8 mouse cellular contexts compared by ENCODE assay signal in genomic region chr5:117357478-117358247, GRCm38 (mm10). TPM values are rescaled to one million over a fixed set of nuclear protein-coding genes. Genes with fewer than 3 reads are reported as not detected.
DNase-seq lines count a peak whose midpoint lies in the region; ATAC-seq and TF ChIP-seq lines count a peak whose summit lies in the region.

No protein-coding gene starts in this region.

- H3K27me3 ChIP-seq in testis, adult 2 months (ENCODE audit: control insufficient read depth, insufficient read depth, low read length), result no peaks in the 10 kb centered on the region; the same call in 1 of the 2 replicates
- no peaks in the 10 kb centered on the region for H3K27me3 ChIP-seq in hindbrain, embryonic 13.5 days
- H3K27me3 ChIP-seq in liver, embryonic 15.5 days, result peaks cover 46% of the 10 kb centered on the region
- H3K27me3 ChIP-seq in neural tube, embryonic 14.5 days (ENCODE audit: control insufficient read depth, insufficient read depth, low read length), result no peaks in the 10 kb centered on the region

- no peaks in the 10 kb centered on the region for H3K9me3 ChIP-seq in hindbrain, embryonic 13.5 days
- H3K9me3 ChIP-seq in liver, embryonic 15.5 days (replicated peaks), result no peaks in the 10 kb centered on the region
- no peaks in the 10 kb centered on the region for H3K9me3 ChIP-seq in neural tube, embryonic 14.5 days (ENCODE audit: control insufficient read depth, low read length)

- H3K4me2 ChIP-seq in hindbrain, embryonic 13.5 days, result peak overlapping the region; percentile 88
- peak overlapping the region; percentile 94 for H3K4me2 ChIP-seq in liver, embryonic 15.5 days
- peak overlapping the region; percentile 66 for H3K4me2 ChIP-seq in neural tube, embryonic 14.5 days (ENCODE audit: low read depth, low read length)

- TF ChIP-seq CTCF in testis, adult 2 months (IDR thresholded peaks at IDR 0.05; ENCODE audit: control insufficient read depth, insufficient read depth, insufficient replicate concordance, low read depth, low read length), result no peak
- TF ChIP-seq CTCF in bone marrow macrophage, adult 2 months (IDR thresholded peaks at IDR 0.05; ENCODE audit: low read depth, low read length), result no peak

- peak overlapping the region; percentile 41 for H3K27ac ChIP-seq in testis, adult 2 months (ENCODE audit: control insufficient read depth, insufficient read depth, low read depth, low read length)
- H3K27ac ChIP-seq in bone marrow macrophage, adult 2 months (ENCODE audit: insufficient read depth, low read depth, low read length), result peak overlapping the region; percentile 71
- peak overlapping the region; percentile 96 for H3K27ac ChIP-seq in hindbrain, embryonic 13.5 days
- peak overlapping the region; percentile 82 for H3K27ac ChIP-seq in liver, embryonic 15.5 days (replicated peaks)
- peak overlapping the region; percentile 89 for H3K27ac ChIP-seq in neural tube, embryonic 14.5 days (ENCODE audit: low read depth, low read length)

- peak overlapping the region; percentile 99 for H3K9ac ChIP-seq in hindbrain, embryonic 13.5 days
- H3K9ac ChIP-seq in liver, embryonic 15.5 days, result peak overlapping the region; percentile 83
- H3K9ac ChIP-seq in neural tube, embryonic 14.5 days (replicated peaks; ENCODE audit: low read depth, low read length), result peak overlapping the region; percentile 95

- peak overlapping the region; percentile 85 for H3K4me3 ChIP-seq in testis, adult 2 months (ENCODE audit: control insufficient read depth, low read depth, low read length)
- H3K4me3 ChIP-seq in bone marrow macrophage, adult 2 months (ENCODE audit: insufficient read depth, low read length), result peak overlapping the region; percentile 94
- peak overlapping the region; percentile 98 for H3K4me3 ChIP-seq in hindbrain, embryonic 13.5 days
- peak overlapping the region; percentile 83 for H3K4me3 ChIP-seq in liver, embryonic 15.5 days (replicated peaks)
- peak overlapping the region; percentile 97 for H3K4me3 ChIP-seq in neural tube, embryonic 14.5 days (ENCODE audit: low read depth, low read length)

- peaks cover 22% of the 10 kb centered on the region for H3K4me1 ChIP-seq in testis, adult 2 months (ENCODE audit: control insufficient read depth, insufficient read depth, low read length)
- H3K4me1 ChIP-seq in bone marrow macrophage, adult 2 months (ENCODE audit: control insufficient read depth, insufficient read depth, low read length), result peaks cover 50% of the 10 kb centered on the region
- peaks cover 58% of the 10 kb centered on the region for H3K4me1 ChIP-seq in hindbrain, embryonic 13.5 days (replicated peaks)
- H3K4me1 ChIP-seq in liver, embryonic 15.5 days (replicated peaks), result peaks cover 58% of the 10 kb centered on the region
- peaks cover 25% of the 10 kb centered on the region for H3K4me1 ChIP-seq in neural tube, embryonic 14.5 days (ENCODE audit: control insufficient read depth, insufficient read depth, low read length)

- no peak for DNase-seq in testis, postnatal 10 days (ENCODE audit: low spot score)
- no peak for DNase-seq in left cerebral cortex, postnatal 25 days (ENCODE audit: low spot score in 2 of 2)

- peak; percentile 62 for ATAC-seq in erythroid progenitor cell, adult 5-6 weeks (replicated peaks; ENCODE audit: low FRiP score, poor library complexity, severe bottlenecking)
- peak; percentile 58 for ATAC-seq in hindbrain, embryonic 13.5 days (ENCODE audit: low FRiP score)
- peak; percentile 63 for ATAC-seq in liver, embryonic 15.5 days (ENCODE audit: insufficient read depth)
- ATAC-seq in neural tube, embryonic 14.5 days (ENCODE audit: low read depth), result peak; percentile 45

- H3K36me3 ChIP-seq in testis, adult 2 months (ENCODE audit: control insufficient read depth, insufficient read depth, low read length), result no peaks in the 10 kb centered on the region
- no peaks in the 10 kb centered on the region for H3K36me3 ChIP-seq in hindbrain, embryonic 13.5 days
- H3K36me3 ChIP-seq in liver, embryonic 15.5 days (replicated peaks), result no peaks in the 10 kb centered on the region
- no peaks in the 10 kb centered on the region for H3K36me3 ChIP-seq in neural tube, embryonic 14.5 days (ENCODE audit: control insufficient read depth, insufficient read depth, low read length)

- WGBS in hindbrain, embryonic 13.5 days, result under 1% methylated on average over 48 of the region's 49 CpGs
- WGBS in liver, embryonic 15.5 days (ENCODE audit: insufficient replicate concordance), result 1% methylated on average over 44 of the region's 49 CpGs
- WGBS in neural tube, embryonic 14.5 days, result under 1% methylated on average over 40 of the region's 49 CpGs

- intact Hi-C loops in left cerebral cortex, postnatal 25 days (cut with DNase I), result loop anchor here (1.0 to 5.0 kb wide), 2 partner anchors 55 to 137 kb away; partner anchors contain the start of gene Ksr2

- no peak for TF ChIP-seq POLR2A in testis, adult 2 months (IDR thresholded peaks at IDR 0.05; ENCODE audit: control insufficient read depth, low read depth, low read length)
- no peak for TF ChIP-seq POLR2A in bone marrow macrophage, adult 2 months (IDR thresholded peaks at IDR 0.05; ENCODE audit: borderline replicate concordance, low read depth, low read length)

RNA-seq across cellular contexts. Expression of gene Wsb2, which starts 0.6 kb away (rescaled TPM):
- 48.8 and 56.3 TPM in 2 replicates for polyA plus RNA-seq in testis, adult 2 months (2012; rRNA removed)
- 45.4 and 47.3 TPM in 2 replicates for polyA plus RNA-seq in bone marrow macrophage, adult 2 months (2012; ENCODE audit: insufficient read depth, insufficient read length, missing spikeins)
- 6.1 and 13.4 TPM in 2 replicates for total RNA-seq in erythroid progenitor cell, adult 5-6 weeks (2015; ENCODE audit: low replicate concordance)
- total RNA-seq in erythroid progenitor cell, adult 5-6 weeks (2017; ENCODE audit: low replicate concordance), result 3.8 and 7.7 TPM in 2 replicates
- 181 and 194 TPM in 2 replicates for polyA plus RNA-seq in hindbrain, embryonic 13.5 days (2015; fragmentation: Nextera tagmentation; extraction: Ambion mirVana)
- 26.4 and 30.0 TPM in 2 replicates for polyA plus RNA-seq in liver, embryonic 15.5 days (2015; fragmentation: Nextera tagmentation; extraction: Ambion mirVana)
- polyA plus RNA-seq in neural tube, embryonic 14.5 days (2014; fragmentation: Nextera tagmentation; extraction: Ambion mirVana), result 281 and 293 TPM in 2 replicates
- 100 to 1,000 TPM; 319 to 325 TPM for total RNA-seq in left cerebral cortex, postnatal 25 days (2021)

RNA-seq across cellular contexts. Expression of gene Rfc5, which starts 31.2 kb away (rescaled TPM):
- polyA plus RNA-seq in testis, adult 2 months (2012; rRNA removed), result 3.6 and 5.7 TPM in 2 replicates
- polyA plus RNA-seq in bone marrow macrophage, adult 2 months (2012; ENCODE audit: insufficient read depth, insufficient read length, missing spikeins), result 16.9 and 27.2 TPM in 2 replicates
- 26.4 and 28.8 TPM in 2 replicates for total RNA-seq in erythroid progenitor cell, adult 5-6 weeks (2015; ENCODE audit: low replicate concordance)
- total RNA-seq in erythroid progenitor cell, adult 5-6 weeks (2017; ENCODE audit: low replicate concordance), result 30.8 and 54.1 TPM in 2 replicates
- 33.7 and 37.5 TPM in 2 replicates for polyA plus RNA-seq in hindbrain, embryonic 13.5 days (2015; fragmentation: Nextera tagmentation; extraction: Ambion mirVana)
- 52.5 and 56.7 TPM in 2 replicates for polyA plus RNA-seq in liver, embryonic 15.5 days (2015; fragmentation: Nextera tagmentation; extraction: Ambion mirVana)
- 23.8 and 26.7 TPM in 2 replicates for polyA plus RNA-seq in neural tube, embryonic 14.5 days (2014; fragmentation: Nextera tagmentation; extraction: Ambion mirVana)
- 10 to 100 TPM; 20.4 to 24.7 TPM for total RNA-seq in left cerebral cortex, postnatal 25 days (2021)

RNA-seq across cellular contexts. Expression of gene Vsig10, which starts 38.8 kb away (rescaled TPM):
- 13.0 and 16.6 TPM in 2 replicates for polyA plus RNA-seq in testis, adult 2 months (2012; rRNA removed)
- polyA plus RNA-seq in bone marrow macrophage, adult 2 months (2012; ENCODE audit: insufficient read depth, insufficient read length, missing spikeins), result 1.4 and 2.3 TPM in 2 replicates
- total RNA-seq in erythroid progenitor cell, adult 5-6 weeks (2015; ENCODE audit: low replicate concordance), result not detected in 2 replicates
- total RNA-seq in erythroid progenitor cell, adult 5-6 weeks (2017; ENCODE audit: low replicate concordance), result 0.98 TPM in 1 of 2 replicates, not detected in the other
- polyA plus RNA-seq in hindbrain, embryonic 13.5 days (2015; fragmentation: Nextera tagmentation; extraction: Ambion mirVana), result 1.5 and 1.9 TPM in 2 replicates
- polyA plus RNA-seq in liver, embryonic 15.5 days (2015; fragmentation: Nextera tagmentation; extraction: Ambion mirVana), result 1.4 TPM in 2 replicates
- 1.1 and 1.2 TPM in 2 replicates for polyA plus RNA-seq in neural tube, embryonic 14.5 days (2014; fragmentation: Nextera tagmentation; extraction: Ambion mirVana)
- total RNA-seq in left cerebral cortex, postnatal 25 days (2021), result 1 to 10 TPM; 1.4 to 3.3 TPM

RNA-seq across cellular contexts. Expression of gene Ksr2, which starts 56.1 kb away (rescaled TPM):
- polyA plus RNA-seq in testis, adult 2 months (2012; rRNA removed), result 2.0 and 2.1 TPM in 2 replicates
- polyA plus RNA-seq in bone marrow macrophage, adult 2 months (2012; ENCODE audit: insufficient read depth, insufficient read length, missing spikeins), result 0.28 and 0.32 TPM in 2 replicates
- total RNA-seq in erythroid progenitor cell, adult 5-6 weeks (2015; ENCODE audit: low replicate concordance), result under 0.01 and 0.36 TPM in 2 replicates
- total RNA-seq in erythroid progenitor cell, adult 5-6 weeks (2017; ENCODE audit: low replicate concordance), result not detected in 2 replicates
- polyA plus RNA-seq in hindbrain, embryonic 13.5 days (2015; fragmentation: Nextera tagmentation; extraction: Ambion mirVana), result 6.4 and 7.1 TPM in 2 replicates
- polyA plus RNA-seq in liver, embryonic 15.5 days (2015; fragmentation: Nextera tagmentation; extraction: Ambion mirVana), result 0.10 and 0.16 TPM in 2 replicates
- 8.5 and 11.3 TPM in 2 replicates for polyA plus RNA-seq in neural tube, embryonic 14.5 days (2014; fragmentation: Nextera tagmentation; extraction: Ambion mirVana)
- 10 to 100 TPM; 37.4 to 41.0 TPM for total RNA-seq in left cerebral cortex, postnatal 25 days (2021)

Comparison
In these comparisons a context has a peak if more than half of its experiments do, and no peak if none do; other contexts are left out.
1. H3K27ac ChIP-seq: peak in every context shown above with its lines; median percentile 96 in hindbrain, embryonic 13.5 days; 89 in neural tube, embryonic 14.5 days; 82 in liver, embryonic 15.5 days; 71 in bone marrow macrophage, adult 2 months; 41 in testis, adult 2 months.